ENCODE assay signal across 23 mouse cellular contexts in genomic region chr19:4713886-4714285, GRCm38 (mm10). TPM values are rescaled to one million over a fixed set of nuclear protein-coding genes. Genes with fewer than 3 reads are reported as not detected.
DNase-seq lines count a peak whose midpoint lies in the region; ATAC-seq and TF ChIP-seq lines count a peak whose summit lies in the region.
"Had no signal": no experiment of that assay in that cellular context is flagged by ENCODE, and none has a peak within 500 bp of the region (broad histone marks: within the 10 kb centered on the region; RNA-seq: fewer than 3 reads in every experiment).

No protein-coding gene starts in this region.

- H3K4me3 ChIP-seq in forebrain, embryonic 10.5 days = peak overlapping the region; percentile 14; the same call in 1 of the 2 replicates
- H3K4me3 ChIP-seq in forebrain, embryonic 11.5 days (ENCODE audit: low read depth, low read length) = no peak overlapping the region
- H3K4me3 ChIP-seq in forebrain, embryonic 13.5 days = peak overlapping the region; percentile 84
- peak overlapping the region; percentile 75 for H3K4me3 ChIP-seq in hindbrain, embryonic 15.5 days
- H3K4me3 ChIP-seq in midbrain, postnatal 0 days (ENCODE audit: low read depth, low read length) = peak overlapping the region; percentile 79
- H3K4me3 ChIP-seq: embryonic facial prominence, embryonic 15.5 days; intestine, embryonic 15.5 days; limb, embryonic 13.5 days; myocyte had no signal

- no peak overlapping the region for H3K27ac ChIP-seq in forebrain, embryonic 10.5 days
- H3K27ac ChIP-seq in forebrain, embryonic 11.5 days (ENCODE audit: low read depth, low read length) = no peak overlapping the region
- no peak overlapping the region for H3K27ac ChIP-seq in forebrain, embryonic 13.5 days
- no peak overlapping the region; the same call in 1 of the 2 replicates for H3K27ac ChIP-seq in hindbrain, embryonic 15.5 days (replicated peaks)
- H3K27ac ChIP-seq in midbrain, postnatal 0 days (ENCODE audit: low read depth, low read length) = no peak overlapping the region
- H3K27ac ChIP-seq: embryonic facial prominence, embryonic 15.5 days; intestine, embryonic 15.5 days; limb, embryonic 13.5 days; macrophage; stomach, postnatal 0 days had no signal

- peaks cover 41% of the 10 kb centered on the region for H3K4me1 ChIP-seq in forebrain, embryonic 10.5 days
- peaks cover 5% of the 10 kb centered on the region; the same call in 1 of the 2 replicates for H3K4me1 ChIP-seq in forebrain, embryonic 11.5 days (replicated peaks; ENCODE audit: control insufficient read depth, insufficient read depth, low read length)
- H3K4me1 ChIP-seq in forebrain, embryonic 13.5 days = peaks cover 29% of the 10 kb centered on the region
- peaks cover 40% of the 10 kb centered on the region for H3K4me1 ChIP-seq in hindbrain, embryonic 15.5 days (replicated peaks)
- H3K4me1 ChIP-seq in midbrain, postnatal 0 days (ENCODE audit: insufficient read depth, low read length) = peaks cover 5% of the 10 kb centered on the region; the same call in 1 of the 2 replicates

- 66% methylated on average over 3 of the region's 3 CpGs for WGBS in forebrain, embryonic 10.5 days
- 62% methylated on average over 3 of the region's 3 CpGs for WGBS in forebrain, embryonic 11.5 days
- WGBS in forebrain, embryonic 13.5 days = 72% methylated on average over 3 of the region's 3 CpGs
- WGBS in hindbrain, embryonic 15.5 days = 35% methylated on average over 3 of the region's 3 CpGs
- WGBS in midbrain, postnatal 0 days = 55% methylated on average over 3 of the region's 3 CpGs

- no peaks in the 10 kb centered on the region for H3K9me3 ChIP-seq in forebrain, embryonic 10.5 days
- H3K9me3 ChIP-seq in forebrain, embryonic 11.5 days (ENCODE audit: control insufficient read depth, low read length) = no peaks in the 10 kb centered on the region
- H3K9me3 ChIP-seq in forebrain, embryonic 13.5 days (replicated peaks) = no peaks in the 10 kb centered on the region
- no peaks in the 10 kb centered on the region for H3K9me3 ChIP-seq in hindbrain, embryonic 15.5 days
- no peaks in the 10 kb centered on the region for H3K9me3 ChIP-seq in midbrain, postnatal 0 days (ENCODE audit: low read length)
- H3K9me3 ChIP-seq: embryonic facial prominence, embryonic 15.5 days; intestine, embryonic 15.5 days; limb, embryonic 13.5 days had no signal

- no peak overlapping the region for H3K4me2 ChIP-seq in forebrain, embryonic 11.5 days (ENCODE audit: low read depth, low read length, severe bottlenecking)
- H3K4me2 ChIP-seq in forebrain, embryonic 13.5 days = peak overlapping the region; percentile 80
- peak overlapping the region; percentile 81 for H3K4me2 ChIP-seq in hindbrain, embryonic 15.5 days
- H3K4me2 ChIP-seq in midbrain, postnatal 0 days (ENCODE audit: low read depth, low read length, poor library complexity, severe bottlenecking) = peak overlapping the region; percentile 76
- H3K4me2 ChIP-seq: embryonic facial prominence, embryonic 15.5 days; intestine, embryonic 15.5 days; limb, embryonic 13.5 days had no signal

- no peak overlapping the region for H3K9ac ChIP-seq in forebrain, embryonic 11.5 days (ENCODE audit: low read length)
- H3K9ac ChIP-seq in forebrain, embryonic 13.5 days = peak overlapping the region; percentile 95
- peak overlapping the region; percentile 91 for H3K9ac ChIP-seq in hindbrain, embryonic 15.5 days
- peak overlapping the region; percentile 29; the same call in 1 of the 2 replicates for H3K9ac ChIP-seq in midbrain, postnatal 0 days (replicated peaks; ENCODE audit: low read length, poor library complexity, severe bottlenecking)
- H3K9ac ChIP-seq: embryonic facial prominence, embryonic 15.5 days; intestine, embryonic 15.5 days; limb, embryonic 13.5 days; liver, postnatal 0 days had no signal

- peaks cover 76% of the 10 kb centered on the region for H3K27me3 ChIP-seq in forebrain, embryonic 10.5 days (ENCODE audit: poor library complexity, severe bottlenecking)
- peaks cover 3% of the 10 kb centered on the region for H3K27me3 ChIP-seq in forebrain, embryonic 11.5 days (ENCODE audit: control insufficient read depth, insufficient read depth, low read length)
- no peaks in the 10 kb centered on the region for H3K27me3 ChIP-seq in forebrain, embryonic 13.5 days
- no peaks in the 10 kb centered on the region for H3K27me3 ChIP-seq in hindbrain, embryonic 15.5 days
- no peaks in the 10 kb centered on the region for H3K27me3 ChIP-seq in midbrain, postnatal 0 days (ENCODE audit: insufficient read depth, low read length)

- no peak for DNase-seq in forebrain, embryonic 10.5 days (ENCODE audit: extremely low spot score, low spot score)
- no peak for DNase-seq in forebrain, embryonic 11.5 days (ENCODE audit: low spot score)
- DNase-seq in midbrain, postnatal 0 days (ENCODE audit: low spot score) = no peak
- DNase-seq in cerebellum, adult 9-11 months = no peak
- DNase-seq in kidney, postnatal 10 days = no peak
- no peak for DNase-seq in adrenal gland, adult (ENCODE audit: inconsistent age in 2 of 2, low spot score in 1 of 2)
- DNase-seq: cerebellum, postnatal 14 days; heart, adult 18-20 months; kidney, postnatal 25 days; layer of hippocampus, postnatal 36 days; liver, postnatal 0 days; right cerebral cortex, adult 18-20 months; spleen, adult 18-20 months; thymus, postnatal 36 days had no signal

- no peak for TF ChIP-seq CTCF in midbrain, postnatal 0 days (IDR thresholded peaks at IDR 0.05)

- no peaks in the 10 kb centered on the region for H3K36me3 ChIP-seq in forebrain, embryonic 10.5 days (replicated peaks)
- no peaks in the 10 kb centered on the region for H3K36me3 ChIP-seq in forebrain, embryonic 11.5 days (ENCODE audit: control insufficient read depth, insufficient read depth, low read length)
- peaks cover 2% of the 10 kb centered on the region; the same call in 1 of the 2 replicates for H3K36me3 ChIP-seq in forebrain, embryonic 13.5 days (ENCODE audit: poor library complexity, severe bottlenecking)
- H3K36me3 ChIP-seq in hindbrain, embryonic 15.5 days = no peaks in the 10 kb centered on the region
- H3K36me3 ChIP-seq in midbrain, postnatal 0 days (ENCODE audit: insufficient read depth, low read length) = no peaks in the 10 kb centered on the region; the same call in 1 of the 2 replicates
- H3K36me3 ChIP-seq: embryonic facial prominence, embryonic 15.5 days; intestine, embryonic 15.5 days; limb, embryonic 13.5 days had no signal

- no peak for ATAC-seq in forebrain, embryonic 11.5 days (replicated peaks; ENCODE audit: low FRiP score)
- no peak for ATAC-seq in forebrain, embryonic 13.5 days
- ATAC-seq in hindbrain, embryonic 15.5 days (ENCODE audit: low FRiP score, low read depth) = no peak
- no peak for ATAC-seq in midbrain, postnatal 0 days (ENCODE audit: low FRiP score)
- ATAC-seq: intestine, embryonic 15.5 days; liver, postnatal 0 days; Patski had no signal

RNA-seq across cellular contexts. Expression of gene Sptbn2, which starts 2.9 kb away (rescaled TPM):
- polyA plus RNA-seq in forebrain, embryonic 10.5 days (2016; fragmentation: Nextera tagmentation; extraction: Ambion mirVana) = 6.6 and 8.3 TPM in 2 replicates
- polyA plus RNA-seq in forebrain, embryonic 11.5 days (2014; fragmentation: Nextera tagmentation; extraction: Ambion mirVana) = 15.2 and 16.7 TPM in 2 replicates
- 18.1 and 20.8 TPM in 2 replicates for polyA plus RNA-seq in forebrain, embryonic 13.5 days (2015; fragmentation: Nextera tagmentation; extraction: Ambion mirVana)
- polyA plus RNA-seq in hindbrain, embryonic 15.5 days (2015; fragmentation: Nextera tagmentation; extraction: Ambion mirVana) = 29.2 and 33.5 TPM in 2 replicates
- total RNA-seq in midbrain, postnatal 0 days (2014; rRNA removed) = 138 and 154 TPM in 2 replicates
- polyA plus RNA-seq in midbrain, postnatal 0 days (2015; fragmentation: Nextera tagmentation; extraction: Ambion mirVana) = 18.9 and 19.7 TPM in 2 replicates

RNA-seq across cellular contexts. Expression of gene Gm960, which starts 15.4 kb away (rescaled TPM):
- 2.2 and 3.0 TPM in 2 replicates for polyA plus RNA-seq in forebrain, embryonic 10.5 days (2016; fragmentation: Nextera tagmentation; extraction: Ambion mirVana)
- polyA plus RNA-seq in forebrain, embryonic 11.5 days (2014; fragmentation: Nextera tagmentation; extraction: Ambion mirVana) = 4.6 and 4.9 TPM in 2 replicates
- 4.1 and 5.8 TPM in 2 replicates for polyA plus RNA-seq in forebrain, embryonic 13.5 days (2015; fragmentation: Nextera tagmentation; extraction: Ambion mirVana)
- polyA plus RNA-seq in hindbrain, embryonic 15.5 days (2015; fragmentation: Nextera tagmentation; extraction: Ambion mirVana) = 6.6 and 7.0 TPM in 2 replicates
- 0.99 and 3.0 TPM in 2 replicates for total RNA-seq in midbrain, postnatal 0 days (2014; rRNA removed)
- 5.9 and 6.4 TPM in 2 replicates for polyA plus RNA-seq in midbrain, postnatal 0 days (2015; fragmentation: Nextera tagmentation; extraction: Ambion mirVana)
- total RNA-seq: heart, adult 18-20 months had no signal
- polyA plus RNA-seq: macrophage had no signal

RNA-seq across cellular contexts. Expression of gene Rbm4b, which starts 42.4 kb away (rescaled TPM):
- polyA plus RNA-seq in forebrain, embryonic 10.5 days (2016; fragmentation: Nextera tagmentation; extraction: Ambion mirVana) = 104 and 106 TPM in 2 replicates
- polyA plus RNA-seq in forebrain, embryonic 11.5 days (2014; fragmentation: Nextera tagmentation; extraction: Ambion mirVana) = 136 and 139 TPM in 2 replicates
- polyA plus RNA-seq in forebrain, embryonic 13.5 days (2015; fragmentation: Nextera tagmentation; extraction: Ambion mirVana) = 188 and 192 TPM in 2 replicates
- polyA plus RNA-seq in hindbrain, embryonic 15.5 days (2015; fragmentation: Nextera tagmentation; extraction: Ambion mirVana) = 134 and 139 TPM in 2 replicates
- 63.2 and 89.1 TPM in 2 replicates for total RNA-seq in midbrain, postnatal 0 days (2014; rRNA removed)
- 88.6 and 89.7 TPM in 2 replicates for polyA plus RNA-seq in midbrain, postnatal 0 days (2015; fragmentation: Nextera tagmentation; extraction: Ambion mirVana)
